Mouse (Mus musculus): ENCODE results near the gene Olfr772. TPM values are rescaled to one million over a fixed set of nuclear protein-coding genes. Genes with fewer than 3 reads are reported as not detected.

The Olfr772 gene
- not detected in 4 replicates for total RNA-seq (2023; ENCODE audit: inconsistent age)

DNA sequence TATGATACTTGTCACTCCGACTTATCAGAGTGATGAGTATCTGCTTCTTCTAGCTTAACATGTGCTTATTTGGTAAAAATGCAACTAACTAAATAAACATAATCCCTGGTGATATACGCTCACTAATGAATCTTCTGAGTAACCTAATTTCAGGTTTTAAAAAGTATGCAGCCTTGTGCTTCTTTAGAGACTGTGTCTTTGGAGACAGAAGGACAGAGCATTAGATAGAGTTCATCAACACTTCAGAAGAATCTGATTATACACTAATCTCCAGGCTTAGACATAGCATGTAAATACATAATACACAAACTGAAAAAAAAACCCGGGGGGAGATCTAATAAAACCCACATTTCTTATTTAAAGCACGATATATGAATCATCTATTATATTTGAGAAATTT, at the start of gene Olfr772:
Gene Olfr772, minus strand, starts transcription at position 101 of the 400 bp plus-strand sequence.

DNA sequence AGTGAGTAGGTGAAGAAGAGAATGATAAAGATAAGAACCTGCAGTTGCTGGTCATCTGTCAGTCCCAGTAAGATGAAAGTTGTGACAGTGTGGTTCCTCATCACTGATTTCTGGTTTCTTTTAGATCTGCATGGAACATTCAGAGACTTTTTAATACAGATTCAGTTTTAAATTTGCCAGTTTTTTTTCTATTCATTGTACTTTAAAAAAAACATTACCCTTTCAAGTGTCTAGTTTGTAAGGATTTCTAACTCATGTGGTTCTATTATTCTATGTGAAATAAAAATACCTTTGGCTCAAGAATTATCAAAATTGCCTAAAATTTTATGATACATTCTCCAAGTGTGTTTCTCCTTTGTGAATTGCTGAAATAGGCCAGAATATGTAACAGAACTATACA, 9.6 kb upstream of the Olfr772 start, which contains the start of gene Olfr773:
Gene Olfr773, minus strand, starts transcription at position 101 of the 400 bp plus-strand sequence.

DNA sequence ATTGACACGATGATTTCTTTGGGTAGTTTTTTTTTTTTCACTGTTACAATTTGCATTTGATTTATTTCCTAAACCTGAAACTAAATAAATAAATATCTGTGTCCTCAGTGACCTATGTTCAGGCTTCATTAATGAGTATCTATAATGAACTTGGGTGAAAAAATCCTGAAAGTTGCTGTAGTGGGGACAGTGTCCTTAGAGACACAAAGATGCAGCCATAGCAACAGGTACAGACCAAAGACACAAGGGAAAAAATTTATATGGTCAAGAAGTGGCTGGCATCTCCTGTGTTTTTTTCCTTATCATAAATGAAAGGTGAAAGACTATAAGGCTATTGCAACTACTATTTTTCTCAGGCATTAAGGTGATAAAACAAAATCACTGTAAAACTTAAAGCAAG, 13.1 kb downstream of the Olfr772 start, which contains the start of gene Olfr771:
Gene Olfr771, minus strand, starts transcription at position 101 of the 400 bp plus-strand sequence.

DNA sequence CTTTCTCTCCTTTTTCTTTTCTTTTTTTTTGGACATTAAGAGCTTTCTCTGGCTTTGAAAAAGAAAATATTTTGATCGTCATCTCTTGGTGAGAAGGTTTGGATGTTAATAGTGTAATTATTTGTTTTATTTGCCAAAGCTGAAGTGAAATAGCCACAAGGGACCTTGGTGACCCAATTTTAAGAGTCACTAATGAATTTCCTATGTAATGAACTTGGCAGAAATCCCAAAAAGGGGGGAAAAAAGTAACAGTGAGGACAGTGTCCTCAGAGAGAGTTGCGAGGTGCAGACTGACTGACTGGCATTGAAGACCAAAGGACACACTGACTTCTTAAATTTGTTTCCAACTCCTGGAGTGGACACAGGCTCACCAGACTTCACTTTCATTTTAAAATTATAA, 38.8 kb downstream of the Olfr772 start, which contains the start of gene Olfr770:
Gene Olfr770, minus strand, starts transcription at position 101 of the 400 bp plus-strand sequence.

Other genes with a start within 250 kb of the Olfr772 start
- not detected in 4 replicates for gene Itga7, start 244.1 kb downstream of the Olfr772 start, total RNA-seq (2023; ENCODE audit: inconsistent age)
- gene Mettl7b, start 216.9 kb downstream of the Olfr772 start, total RNA-seq (2023; ENCODE audit: inconsistent age), result not detected in 4 replicates
- not detected in 4 replicates for gene Olfr9, start 188.5 kb downstream of the Olfr772 start, total RNA-seq (2023; ENCODE audit: inconsistent age)
- not detected in 4 replicates for gene Olfr763, start 167.1 kb downstream of the Olfr772 start, total RNA-seq (2023; ENCODE audit: inconsistent age)
- not detected in 4 replicates for gene Olfr764-ps1, start 138.0 kb downstream of the Olfr772 start, total RNA-seq (2023; ENCODE audit: inconsistent age)
- gene Olfr765, start 127.9 kb downstream of the Olfr772 start, total RNA-seq (2023; ENCODE audit: inconsistent age), result not detected in 4 replicates
- gene Olfr766-ps1, start 108.9 kb downstream of the Olfr772 start, total RNA-seq (2023; ENCODE audit: inconsistent age), result not detected in 4 replicates
- gene Olfr767, start 95.0 kb downstream of the Olfr772 start, total RNA-seq (2023; ENCODE audit: inconsistent age), result not detected in 4 replicates
- not detected in 4 replicates for gene Olfr768, start 78.5 kb downstream of the Olfr772 start, total RNA-seq (2023; ENCODE audit: inconsistent age)
- gene Olfr769, start 60.1 kb downstream of the Olfr772 start, total RNA-seq (2023; ENCODE audit: inconsistent age), result not detected in 4 replicates
- not detected in 4 replicates for gene Olfr770, start 38.9 kb downstream of the Olfr772 start, total RNA-seq (2023; ENCODE audit: inconsistent age)
- gene Olfr771, start 13.2 kb downstream of the Olfr772 start, total RNA-seq (2023; ENCODE audit: inconsistent age), result not detected in 4 replicates
- gene Olfr773, start 9.5 kb upstream of the Olfr772 start, total RNA-seq (2023; ENCODE audit: inconsistent age), result not detected in 4 replicates
- gene Olfr774, start 58.3 kb upstream of the Olfr772 start, total RNA-seq (2023; ENCODE audit: inconsistent age), result not detected in 4 replicates
- gene Olfr775, start 70.5 kb upstream of the Olfr772 start, total RNA-seq (2023; ENCODE audit: inconsistent age), result 0.24 TPM in 1 of 4 replicates, not detected in the others
- not detected in 4 replicates for gene Olfr776, start 81.2 kb upstream of the Olfr772 start, total RNA-seq (2023; ENCODE audit: inconsistent age)
- gene Olfr777, start 93.6 kb upstream of the Olfr772 start, total RNA-seq (2023; ENCODE audit: inconsistent age), result not detected in 4 replicates
- not detected in 4 replicates for gene Olfr780, start 140.2 kb upstream of the Olfr772 start, total RNA-seq (2023; ENCODE audit: inconsistent age)
- not detected in 4 replicates for gene Olfr781, start 150.9 kb upstream of the Olfr772 start, total RNA-seq (2023; ENCODE audit: inconsistent age)
- not detected in 4 replicates for gene Olfr782, start 170.9 kb upstream of the Olfr772 start, total RNA-seq (2023; ENCODE audit: inconsistent age)
- 0.15 to 0.16 TPM in 2 of 4 replicates, not detected in the others for gene Olfr784, start 206.2 kb upstream of the Olfr772 start, total RNA-seq (2023; ENCODE audit: inconsistent age)
- not detected in 4 replicates for gene Olfr785, start 227.5 kb upstream of the Olfr772 start, total RNA-seq (2023; ENCODE audit: inconsistent age)
- not detected in 4 replicates for gene Olfr786, start 249.4 kb upstream of the Olfr772 start, total RNA-seq (2023; ENCODE audit: inconsistent age)

Measured in B cell, adult (primary cell).